Mouse (Mus musculus) hindbrain, embryonic 12.5 days (tissue): ENCODE measurements around the gene Gm8229. TPM values are rescaled to one million over a fixed set of nuclear protein-coding genes. Genes with fewer than 3 reads are reported as not detected.
"Not testable (repeated sequence)": the region's sequence is repeated elsewhere in the genome, so short reads cannot be mapped to it uniquely, and the experiment has no call there.

ENCODE experiments used
- ATAC-seq: fragments of 200-750 bp; cut with Nextera tagmentation; 2 replicates; pipeline ENCODE4 v1.8.0; 2017; ENCODE audit warnings: moderate TSS enrichment; ENCODE audit not compliant: low FRiP score
- H3K27ac ChIP-seq: fragments of 300-500 bp; sonication (generic); 2 replicates; pipeline ENCODE4 v1.5.1; 2016; ENCODE audit warnings: mild to moderate bottlenecking
- H3K27me3 ChIP-seq: fragments of 300-500 bp; sonication (generic); 2 replicates; pipeline ENCODE4 v1.6.1; 2016; ENCODE audit warnings: mild to moderate bottlenecking
- H3K36me3 ChIP-seq: fragments of 300-500 bp; sonication (generic); 2 replicates; pipeline ENCODE4 v1.6.1; 2016; ENCODE audit warnings: mild to moderate bottlenecking
- H3K4me1 ChIP-seq: fragments of 300-500 bp; sonication (generic); 2 replicates; pipeline ENCODE4 v1.6.1; 2016
- H3K4me2 ChIP-seq: fragments of 300-500 bp; sonication (generic); replicated peaks from 2 replicates; pipeline ENCODE4 v1.6.1; 2016; ENCODE audit warnings: mild to moderate bottlenecking
- H3K4me3 ChIP-seq: fragments of 300-500 bp; sonication (generic); 2 replicates; pipeline ENCODE4 v1.5.1; 2016; ENCODE audit warnings: mild to moderate bottlenecking
- H3K9ac ChIP-seq: fragments of 300-500 bp; sonication (generic); 2 replicates; pipeline ENCODE4 v1.6.1; 2016; ENCODE audit warnings: mild to moderate bottlenecking, moderate library complexity
- H3K9me3 ChIP-seq: fragments of 300-500 bp; sonication (generic); replicated peaks from 2 replicates; pipeline ENCODE4 v1.6.1; 2016; ENCODE audit warnings: mild to moderate bottlenecking
- WGBS: fragments of 180-500 bp; shearing (Covaris S2); methylation state at CpG from one replicate; pipeline ENCODE4 v1.1.7; 2016; 5-methylcytosine and 5-hydroxymethylcytosine counted together
- polyA plus RNA-seq: library from polyadenylated mRNA; unstranded; fragments of >200 nt; fragmentation: Nextera tagmentation; extraction: Ambion mirVana; gene quantifications from 2 replicates; pipeline ENCODE4 v1.2.1, GENCODE M21; 2016

Gene Gm8229
- not detected in 2 replicates for polyA plus RNA-seq

DNA sequence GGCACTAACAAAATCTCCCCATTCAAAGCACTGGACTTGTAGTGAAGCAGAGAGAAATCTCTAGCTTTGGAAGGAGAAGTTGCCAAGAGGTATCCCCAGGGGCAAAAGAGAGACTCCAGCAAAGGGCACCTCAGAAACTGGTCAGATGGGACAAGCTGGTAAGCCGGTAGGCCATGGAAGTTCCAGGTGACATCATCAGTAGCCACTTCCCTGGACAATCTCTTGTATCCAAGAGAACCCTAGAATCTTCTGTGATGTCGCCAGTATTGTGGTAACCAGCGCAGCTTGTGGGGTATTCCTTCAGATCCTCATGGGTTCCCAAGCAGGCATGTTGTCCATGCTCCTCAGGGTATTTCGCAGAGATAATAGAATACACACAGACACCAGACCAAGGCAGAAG lies at the start of gene Gm8229:
Gene Gm8229 (plus strand): TSS at position 301 of the 400 bp plus-strand sequence.
- H3K4me3 ChIP-seq, H3K4me2 ChIP-seq, H3K9ac ChIP-seq, H3K9me3 ChIP-seq, ATAC-seq, H3K27ac ChIP-seq, H3K36me3 ChIP-seq, H3K4me1 ChIP-seq, H3K27me3 ChIP-seq: not testable (repeated sequence)
- WGBS: 96% methylated on average over 4 of the region's 4 CpGs

DNA sequence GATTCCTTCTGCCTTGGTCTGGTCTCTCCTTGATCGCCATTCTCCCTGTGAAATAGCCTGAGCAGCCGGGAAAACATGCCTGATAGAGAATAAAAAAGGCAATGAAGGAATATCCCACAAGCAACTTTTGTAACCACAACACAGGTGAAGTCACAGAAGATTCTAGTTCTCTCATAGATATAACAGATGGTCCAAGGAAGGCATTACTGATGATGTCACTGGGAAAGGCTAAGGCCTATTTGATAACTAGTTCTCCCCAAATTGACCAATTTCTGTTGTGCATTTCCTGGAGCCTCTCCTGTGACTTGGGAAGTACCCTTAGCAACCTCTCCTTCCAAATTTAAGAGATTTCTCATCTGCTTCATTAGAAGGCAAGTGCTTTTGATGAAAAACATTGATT lies 26.7 kb upstream of the Gm8229 start, which contains the start of gene Gm5930:
Gene Gm5930 (minus strand): TSS at position 101 of the 400 bp plus-strand sequence.
- not testable (repeated sequence) for H3K4me2 ChIP-seq, H3K4me1 ChIP-seq, H3K4me3 ChIP-seq, H3K9ac ChIP-seq, H3K36me3 ChIP-seq, H3K9me3 ChIP-seq, H3K27ac ChIP-seq, H3K27me3 ChIP-seq, ATAC-seq
- WGBS: no CpG with 5 or more reads among the region's 2 CpGs

- WGBS: 46% methylated on average over 2 of the region's 2 CpGs
- not testable (repeated sequence) for H3K36me3 ChIP-seq, ATAC-seq
Observed at GRCm38 (mm10) chr14:44361416-44361815, 3.7 kb upstream of the Gm8229 start.

GRCm38 (mm10) chr14:44362301-44362700 lies 2.9 kb upstream of the Gm8229 start:
- not testable (repeated sequence) for H3K27me3 ChIP-seq, H3K36me3 ChIP-seq, H3K4me2 ChIP-seq, ATAC-seq, H3K4me3 ChIP-seq, H3K9me3 ChIP-seq, H3K27ac ChIP-seq, H3K9ac ChIP-seq, H3K4me1 ChIP-seq

More at GRCm38 (mm10) chr14:44361416-44361815, 3.7 kb upstream of the Gm8229 start:
- not testable (repeated sequence) for H3K4me2 ChIP-seq, H3K9me3 ChIP-seq, H3K27me3 ChIP-seq, H3K27ac ChIP-seq, H3K4me1 ChIP-seq, H3K9ac ChIP-seq, H3K4me3 ChIP-seq

GRCm38 (mm10) chr14:44384233-44384632 lies 19.1 kb downstream of the Gm8229 start:
- not testable (repeated sequence) for H3K36me3 ChIP-seq, H3K4me2 ChIP-seq, H3K9me3 ChIP-seq, H3K27me3 ChIP-seq, H3K27ac ChIP-seq, ATAC-seq, H3K9ac ChIP-seq, H3K4me3 ChIP-seq, H3K4me1 ChIP-seq
- WGBS: 80% methylated on average over 4 of the region's 4 CpGs

DNA sequence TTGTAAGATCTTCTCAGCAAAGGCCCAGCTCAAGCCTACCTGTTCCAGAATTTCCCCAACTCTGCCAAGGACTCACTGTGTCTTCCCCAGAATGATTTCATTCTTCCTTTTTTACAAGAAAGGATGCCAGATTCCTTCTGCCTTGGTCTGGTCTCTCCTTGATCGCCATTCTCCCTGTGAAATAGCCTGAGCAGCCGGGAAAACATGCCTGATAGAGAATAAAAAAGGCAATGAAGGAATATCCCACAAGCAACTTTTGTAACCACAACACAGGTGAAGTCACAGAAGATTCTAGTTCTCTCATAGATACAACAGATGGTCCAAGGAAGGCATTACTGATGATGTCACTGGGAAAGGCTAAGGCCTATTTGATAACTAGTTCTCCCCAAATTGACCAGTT lies 45.4 kb downstream of the Gm8229 start, which contains the start of gene Gm3371:
Gene Gm3371 (minus strand): TSS at position 101 of the 400 bp plus-strand sequence.
- not testable (repeated sequence) for H3K9me3 ChIP-seq, H3K36me3 ChIP-seq, H3K4me3 ChIP-seq, ATAC-seq, H3K4me2 ChIP-seq, H3K27ac ChIP-seq, H3K27me3 ChIP-seq, H3K4me1 ChIP-seq, H3K9ac ChIP-seq
- no CpG with 5 or more reads among the region's 2 CpGs for WGBS

Other genes with a start within 250 kb of the Gm8229 start
- gene Gm3327, start 241.5 kb upstream of the Gm8229 start, polyA plus RNA-seq: not detected in 2 replicates
- gene Gm8212, start 167.7 kb upstream of the Gm8229 start, polyA plus RNA-seq: not detected in 2 replicates
- not detected in 2 replicates for gene 4930503E14Rik, start 152.1 kb upstream of the Gm8229 start, polyA plus RNA-seq
- gene Gm8220, start 79.8 kb upstream of the Gm8229 start, polyA plus RNA-seq: not detected in 2 replicates
- gene Gm5930, start 26.8 kb upstream of the Gm8229 start, polyA plus RNA-seq: not detected in 2 replicates
- gene Gm3371, start 45.3 kb downstream of the Gm8229 start, polyA plus RNA-seq: not detected in 2 replicates
- gene Gm8232, start 68.3 kb downstream of the Gm8229 start, polyA plus RNA-seq: not detected in 2 replicates
- 0.26 and 0.34 TPM in 2 replicates for gene BC061237, start 127.1 kb downstream of the Gm8229 start, polyA plus RNA-seq
- not detected in 2 replicates for gene Gm17093, start 152.9 kb downstream of the Gm8229 start, polyA plus RNA-seq
- 0.23 TPM in 1 of 2 replicates, not detected in the other for gene Gm8247, start 217.8 kb downstream of the Gm8229 start, polyA plus RNA-seq